Mouse (Mus musculus) left cerebral cortex, postnatal 10 days (tissue): ENCODE measurements around the gene Trmt10a. TPM values are rescaled to one million over a fixed set of nuclear protein-coding genes. Genes with fewer than 3 reads are reported as not detected.
"Not testable (repeated sequence)": the region's sequence is repeated elsewhere in the genome, so short reads cannot be mapped to it uniquely, and the experiment has no call there.

Source experiments
- DNase-seq, 2 experiments: peaks; one replicate each; pipeline ENCODE4 v3.0.0; 2021 to 2022; ENCODE audit warnings: low spot score in 2 of 2, mixed read lengths in 1 of 2; ENCODE audit errors: extremely low spot score in 1 of 2
- intact Hi-C: fragments of 180-260 bp; cut with DNase I; formaldehyde crosslinking; loops from one replicate; pipeline ENCODE4 v1.15.1; 2025
- total RNA-seq, 2 experiments: library from RNA; stranded (reverse); gene quantifications; 2 replicates each; pipeline ENCODE4 v1.2.3; 2021

The Trmt10a gene
- total RNA-seq, 2 experiments from 2014 or later, result 4.1 to 7.7 TPM

DNA sequence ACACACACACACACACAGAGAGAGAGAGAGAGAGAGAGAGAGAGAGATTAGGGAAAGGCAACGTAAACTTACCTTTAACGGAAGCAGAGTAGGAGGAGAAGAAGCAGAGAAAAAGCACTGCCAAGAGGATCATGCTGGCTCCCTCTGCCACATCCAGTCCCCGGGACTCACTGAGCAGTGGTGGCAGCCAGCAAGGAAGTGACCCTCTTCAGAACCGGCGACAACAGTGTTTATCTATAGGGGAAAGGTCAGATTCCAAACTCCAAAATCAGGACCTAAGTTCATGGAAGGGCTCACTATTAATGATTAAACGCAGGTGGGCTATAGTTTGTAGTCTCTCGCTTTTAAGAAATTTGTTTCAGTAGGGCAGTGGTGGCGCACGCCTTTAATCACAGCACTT, 12.1 kb upstream of the Trmt10a start:
- intact Hi-C loops, result no loop called here
- DNase-seq, result no peak

DNA sequence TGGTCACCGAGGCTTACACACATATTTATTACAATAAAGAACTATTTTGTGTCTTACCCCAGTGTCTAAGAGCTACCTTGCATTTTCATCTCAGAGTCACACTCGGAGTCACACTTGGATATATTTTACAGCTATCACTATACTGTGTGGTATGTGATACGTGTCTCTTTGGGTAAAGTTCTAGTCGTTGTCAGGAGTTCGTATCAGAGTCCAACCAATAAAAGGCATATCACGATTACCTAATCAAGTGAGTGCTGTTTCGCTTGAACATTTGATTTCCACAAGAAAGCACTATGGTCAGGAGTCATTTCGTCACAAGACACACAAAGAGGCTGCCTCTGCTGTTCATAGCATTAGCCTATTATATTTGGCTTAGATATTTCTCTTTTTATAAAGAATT, 9.8 kb upstream of the Trmt10a start:
- intact Hi-C loops, result no loop called here
- DNase-seq, result no peak

DNA sequence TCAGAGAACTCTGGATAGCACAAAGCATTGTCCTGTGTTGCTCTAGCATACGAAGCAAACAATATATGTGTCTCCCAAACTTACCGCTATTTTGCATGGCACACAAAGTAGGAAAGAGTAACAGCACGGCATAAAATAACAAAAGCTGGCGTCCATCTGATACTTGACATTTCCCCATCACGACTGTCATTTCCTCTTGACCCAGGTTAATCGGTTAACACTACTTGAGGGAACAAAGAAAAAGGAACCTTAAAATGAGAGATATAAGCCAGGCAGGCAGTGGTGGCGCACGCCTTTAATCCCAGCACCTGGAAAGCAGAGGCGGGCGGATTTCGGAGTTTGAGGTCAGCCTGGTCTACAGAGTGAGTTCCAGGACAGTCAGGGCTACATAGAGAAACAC, 9.3 kb upstream of the Trmt10a start:
- intact Hi-C loops, result no loop called here
- DNase-seq, result no peak

DNA sequence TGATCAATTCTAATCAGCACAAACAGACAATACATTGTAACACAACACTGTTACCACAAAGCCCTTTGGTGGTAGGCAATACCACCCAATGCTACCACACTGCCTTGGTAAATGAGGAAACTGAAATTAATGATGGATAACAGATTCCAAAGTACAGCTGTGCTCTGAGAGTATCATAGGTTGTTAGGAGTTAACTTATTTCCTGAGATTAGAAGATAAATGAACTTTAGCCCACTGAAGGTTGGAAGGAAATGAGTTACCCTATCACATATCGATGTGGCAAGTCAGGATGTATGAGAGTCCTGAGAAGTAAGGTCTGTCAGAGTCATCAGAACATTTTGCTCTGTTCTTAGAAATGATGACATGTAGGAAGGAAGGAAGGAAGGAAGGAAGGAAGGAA, 8.7 kb upstream of the Trmt10a start:
- intact Hi-C loops, result no loop called here
- no peak for DNase-seq

DNA sequence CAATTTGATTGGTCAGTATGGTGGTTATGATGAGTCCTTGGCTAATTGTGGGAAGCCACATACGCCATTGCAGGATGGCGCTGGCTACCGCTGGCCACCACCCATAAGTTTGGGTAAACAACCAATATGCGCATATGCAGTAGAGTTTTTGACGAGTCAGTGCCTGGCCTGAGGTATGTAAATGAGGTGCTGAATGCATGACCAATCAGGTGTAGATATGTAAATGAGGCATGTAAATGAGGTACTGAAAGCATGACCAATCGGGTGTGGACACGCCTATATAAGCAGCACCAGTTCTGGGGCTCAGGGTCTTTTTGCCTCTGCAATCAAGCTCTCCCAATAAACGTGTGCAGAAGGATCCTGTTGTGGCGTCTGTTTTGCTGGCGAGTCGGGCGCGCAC, 5.1 kb upstream of the Trmt10a start:
- intact Hi-C loops, DNase-seq: not testable (repeated sequence)

DNA sequence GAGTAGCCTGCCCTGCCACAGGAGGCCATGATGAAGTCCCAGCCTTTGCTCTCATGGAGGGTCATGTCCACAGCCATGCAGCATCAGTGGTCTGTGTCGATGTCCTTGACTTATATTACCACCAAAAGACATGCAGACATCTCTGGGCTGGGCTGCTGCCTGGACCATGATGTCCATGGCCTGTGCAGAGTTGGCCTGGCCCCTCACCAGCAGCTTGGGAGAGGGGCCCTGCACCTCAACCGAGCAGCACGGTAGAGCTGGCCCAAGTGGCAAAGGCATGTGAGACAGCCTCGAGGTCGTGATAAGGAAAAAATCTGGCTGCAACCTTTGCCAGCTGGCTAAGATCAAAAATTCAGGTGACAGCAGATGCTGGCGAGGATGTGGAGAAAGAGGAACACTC, 3.6 kb upstream of the Trmt10a start:
- DNase-seq, result no peak
- intact Hi-C loops, result loop anchor here (5.0 kb wide), 2 partner anchors 62 to 147 kb away; no protein-coding TSS in a partner anchor

DNA sequence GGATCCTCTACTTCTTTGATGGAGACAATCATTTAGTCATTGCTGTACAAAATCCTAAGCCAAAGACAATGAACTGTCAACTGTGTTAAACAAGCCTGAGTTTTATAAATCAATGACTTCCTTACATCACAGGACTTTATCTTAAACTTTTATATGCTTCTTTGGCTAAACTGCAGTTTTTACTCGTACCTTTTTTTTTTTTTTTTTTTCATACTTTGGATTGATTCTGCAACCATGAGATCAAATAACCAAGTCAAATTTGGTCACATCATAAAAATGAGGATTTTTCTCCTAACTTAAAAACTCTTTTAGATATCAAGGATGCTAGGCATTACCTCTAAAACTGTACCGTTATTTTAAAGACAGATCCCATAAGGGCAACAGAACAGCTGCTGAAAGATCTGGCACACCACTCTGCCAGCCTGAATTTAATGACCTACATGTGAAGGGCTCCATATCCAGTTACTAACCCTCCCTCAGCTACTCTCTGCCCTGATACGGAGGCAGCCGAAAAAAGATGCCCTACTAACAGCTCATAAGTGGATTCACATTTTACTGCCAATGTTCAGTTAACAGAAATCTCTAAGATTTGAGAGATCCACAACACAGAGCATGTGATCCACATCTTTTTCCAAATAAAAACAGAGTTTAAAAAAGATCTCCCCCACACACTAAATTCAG, 1.1 kb upstream of the Trmt10a start:
- intact Hi-C loops, result loop anchor here (5.0 kb wide), 2 partner anchors 65 to 150 kb away; no protein-coding TSS in a partner anchor
- no peak for DNase-seq

DNA sequence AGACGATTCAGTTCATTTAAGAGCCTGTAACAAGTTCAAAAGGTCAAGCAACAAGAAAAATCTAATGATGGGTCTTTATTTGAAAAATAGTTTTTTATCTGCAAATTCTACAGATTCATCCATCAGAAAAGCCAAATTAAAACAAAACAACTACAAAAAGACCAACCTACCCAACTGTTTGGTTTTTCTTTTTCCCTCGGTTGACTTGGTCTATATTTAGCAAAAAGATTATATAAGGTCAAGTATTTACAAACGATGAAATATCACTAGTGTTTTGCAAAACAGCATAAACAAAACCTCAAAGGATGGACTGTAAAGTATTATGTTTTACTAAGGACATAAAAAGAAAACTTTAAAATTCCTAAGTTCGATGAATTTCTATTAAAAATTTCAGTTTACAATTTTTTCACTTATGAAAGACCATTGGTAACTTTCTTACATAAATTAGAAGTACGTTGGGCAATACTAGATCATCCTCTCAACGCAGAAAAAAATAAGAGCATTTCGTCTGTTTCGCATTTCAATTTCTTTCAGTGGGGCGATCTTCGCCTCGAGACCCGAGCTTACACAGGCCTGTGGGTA, 424 bp upstream of the Trmt10a start:
- DNase-seq, result no peak
- intact Hi-C loops, result loop anchor here (5.0 kb wide), 2 partner anchors 66 to 151 kb away; no protein-coding TSS in a partner anchor

DNA sequence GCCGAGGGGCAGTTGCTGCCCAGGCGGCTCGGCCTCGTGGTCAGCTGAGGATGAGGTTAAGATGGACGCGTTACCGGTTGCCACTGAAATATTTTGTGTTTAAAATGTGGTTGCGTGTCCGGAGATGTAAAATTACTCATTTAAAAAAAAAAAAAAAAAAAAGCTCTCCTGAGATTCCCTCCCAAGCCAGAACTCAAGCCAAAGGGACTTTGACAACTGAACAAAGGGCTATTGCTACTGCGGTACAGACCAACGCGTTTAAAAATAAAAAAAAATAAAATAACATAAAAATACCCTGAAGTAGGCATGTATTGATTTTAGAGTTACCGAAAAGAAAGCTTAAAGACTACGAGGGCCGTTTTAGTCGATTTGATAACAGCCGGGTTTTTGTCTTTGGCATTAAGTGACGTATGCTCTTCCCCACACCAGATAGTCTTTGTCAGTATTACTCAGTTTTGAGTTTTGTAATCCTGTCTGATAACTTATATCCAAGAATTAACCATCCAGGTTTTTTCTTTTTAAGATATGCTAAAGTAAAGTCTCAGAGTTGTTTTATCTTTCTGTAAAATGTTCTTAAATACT, 903 bp downstream of the Trmt10a start:
- intact Hi-C loops, result loop anchor here (2.0 to 5.0 kb wide), 3 partner anchors 67 to 279 kb away; partner anchors contain the start of gene H2afz

DNA sequence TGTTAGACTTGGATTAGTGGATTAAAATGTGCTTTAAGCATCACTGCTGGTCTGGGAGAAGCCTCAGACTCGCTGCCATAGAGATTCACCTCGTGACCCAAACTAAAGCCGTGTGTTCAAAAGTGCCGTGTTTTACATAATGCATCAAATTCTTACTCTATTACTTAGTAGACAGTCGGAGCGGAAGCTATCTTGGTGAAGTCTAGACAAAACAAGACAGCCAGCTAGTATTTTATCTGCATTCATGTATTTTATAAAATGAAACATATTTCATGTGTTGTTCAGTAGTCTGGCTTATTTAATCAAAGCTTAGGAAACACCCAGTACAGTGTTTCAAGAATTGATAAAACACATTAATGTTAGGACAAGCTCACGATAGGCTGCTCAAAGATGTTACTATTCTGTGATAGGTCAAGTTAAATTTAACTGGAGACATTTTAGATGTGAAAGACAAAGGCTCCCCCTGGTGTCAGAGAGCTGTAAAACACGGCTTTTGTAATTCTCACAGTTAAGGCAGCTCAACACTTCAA, 1.5 kb downstream of the Trmt10a start, which contains the start of gene Mttp:
TSS of gene Mttp (minus strand) at position 327 of the 530 bp plus-strand sequence.
- intact Hi-C loops, result loop anchor here (2.0 to 5.0 kb wide), 5 partner anchors 67 to 362 kb away; partner anchors contain the start of gene H2afz
- DNase-seq, result peak; percentile 75 to 85

More for the DNA sequence above, 903 bp downstream of the Trmt10a start:
- DNase-seq, result no peak

DNA sequence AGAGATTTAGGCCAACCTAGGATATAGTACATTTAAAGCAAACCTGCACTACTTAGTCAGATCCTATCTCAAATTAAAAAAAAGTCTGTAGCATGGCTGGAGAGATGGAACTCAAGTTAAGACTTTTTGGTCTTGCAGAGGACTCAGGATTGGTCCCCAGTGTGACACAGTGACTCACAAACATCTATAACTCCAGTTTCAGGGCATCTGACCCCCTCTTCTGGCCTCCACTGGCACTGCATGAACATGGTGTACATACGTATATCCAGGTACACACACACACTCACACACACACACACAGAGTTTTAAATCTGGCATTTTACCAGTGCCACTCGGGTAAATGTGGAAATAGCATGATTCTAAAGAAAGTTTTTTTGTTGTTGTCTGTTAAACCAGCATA, 5.6 kb downstream of the Trmt10a start:
- intact Hi-C loops, result loop anchor here (5.0 kb wide), 2 partner anchors 212 to 367 kb away; no protein-coding TSS in a partner anchor
- DNase-seq, result no peak

DNA sequence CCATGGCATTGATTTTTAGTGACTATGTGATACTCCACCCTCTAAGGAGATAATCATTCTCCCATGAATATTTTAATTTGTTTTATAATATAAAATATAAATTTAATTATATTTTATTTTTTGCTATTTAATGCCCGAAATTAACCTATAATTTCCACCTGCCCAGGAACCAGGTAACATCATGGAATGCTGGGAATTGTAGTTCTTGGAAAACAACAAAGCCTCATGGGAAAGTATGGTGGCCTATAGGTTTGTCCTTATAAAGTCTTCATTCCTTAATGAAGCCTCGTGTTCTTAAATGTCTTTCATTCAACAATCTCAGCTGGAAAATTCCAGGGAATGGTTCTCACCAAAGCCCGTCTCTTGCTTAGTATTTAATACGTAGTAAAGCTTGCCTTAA, 11.8 kb downstream of the Trmt10a start:
- intact Hi-C loops, result no loop called here
- no peak for DNase-seq

DNA sequence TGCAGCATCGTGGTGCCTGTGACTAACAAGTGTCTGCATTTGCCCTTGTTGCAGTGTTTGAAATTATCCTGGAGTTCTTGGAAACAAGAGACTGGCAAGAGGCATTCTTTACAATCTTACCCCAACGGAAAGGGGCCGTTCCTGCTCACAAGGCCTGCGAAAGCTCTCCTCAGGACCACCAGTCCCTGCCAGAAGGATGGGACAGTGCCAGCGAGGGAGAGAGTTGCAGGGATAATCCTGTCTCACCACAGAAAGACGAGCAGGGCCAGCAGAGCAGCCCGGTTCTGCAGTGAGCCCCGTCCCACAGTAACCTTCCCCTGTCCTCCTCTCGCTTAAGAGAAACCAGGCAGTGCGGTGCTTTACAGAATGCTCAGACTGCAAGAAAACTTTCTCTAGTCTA, 13.4 kb downstream of the Trmt10a start:
- intact Hi-C loops, result no loop called here
- DNase-seq, result no peak

DNA sequence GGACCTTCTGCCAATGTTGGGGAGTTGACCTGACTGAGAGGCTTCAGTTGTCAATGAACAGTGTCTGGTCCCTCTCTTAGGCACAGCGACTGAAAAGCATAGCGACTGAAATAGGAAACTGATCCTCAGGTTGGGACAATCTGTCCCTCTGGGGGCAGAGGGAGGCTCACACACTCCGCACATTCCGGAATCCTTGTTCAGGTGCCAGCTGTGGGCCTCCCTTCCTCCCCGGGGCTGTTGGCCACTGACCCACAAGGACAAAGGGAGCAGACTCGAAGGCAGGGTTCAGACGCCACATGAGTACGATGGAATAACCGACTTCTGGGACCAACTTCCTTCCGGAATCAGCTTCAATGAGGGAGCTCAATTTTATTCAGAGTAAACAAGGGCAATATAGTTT, 18.4 kb downstream of the Trmt10a start:
- no peak for DNase-seq
- intact Hi-C loops, result no loop called here

DNA sequence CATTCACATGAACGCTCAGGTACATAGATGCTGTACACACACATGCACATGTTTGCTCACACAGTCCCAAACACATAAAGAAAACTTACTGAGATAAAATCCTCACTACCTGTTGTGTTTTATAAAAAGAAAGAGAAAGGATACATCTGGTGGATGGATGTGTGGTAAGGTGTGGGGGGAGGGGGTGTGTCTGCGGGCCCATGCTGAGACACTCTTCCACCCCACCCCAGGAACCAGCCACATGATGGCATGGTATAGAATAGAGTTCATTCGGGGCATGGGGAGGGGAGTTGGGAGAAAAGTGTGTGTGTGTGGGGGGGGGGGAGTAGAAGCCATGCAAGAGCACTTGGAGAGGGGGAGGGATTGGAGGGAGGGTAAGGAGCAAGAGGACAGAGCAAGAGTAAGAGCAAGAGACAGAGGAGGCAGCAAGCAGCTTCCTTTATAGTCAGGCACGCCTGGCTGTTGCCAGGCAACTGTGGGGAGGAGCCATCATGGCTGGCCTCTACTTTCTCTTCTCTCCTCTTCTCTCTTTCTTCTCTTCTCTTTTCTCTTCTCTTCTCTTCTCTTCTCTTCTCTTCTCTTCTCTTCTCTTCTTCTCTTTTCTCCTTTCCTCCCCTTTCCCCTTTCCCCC, 19.4 kb downstream of the Trmt10a start:
- intact Hi-C loops, result no loop called here
- DNase-seq, result no peak

DNA sequence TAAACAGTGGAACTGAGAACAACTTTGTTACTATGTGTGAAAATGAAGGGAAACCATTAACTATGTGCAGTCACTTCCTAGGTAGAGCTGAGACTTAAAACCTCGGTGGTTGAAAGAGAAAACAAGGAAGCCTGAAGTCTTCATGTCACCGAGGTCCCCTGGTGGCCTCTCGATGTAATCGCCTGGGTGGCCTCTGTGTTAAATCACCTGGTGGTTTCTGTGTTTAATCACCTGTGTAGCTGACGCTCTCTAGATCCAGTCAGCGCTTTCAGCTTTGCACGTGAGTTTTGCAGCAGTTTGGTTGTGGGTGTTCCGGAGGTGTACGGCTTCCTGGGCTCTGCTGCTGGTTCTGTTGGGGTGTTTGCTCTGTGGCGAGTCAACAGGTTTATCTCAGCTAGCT, 30.0 kb downstream of the Trmt10a start:
- DNase-seq, result no peak
- intact Hi-C loops, result no loop called here

DNA sequence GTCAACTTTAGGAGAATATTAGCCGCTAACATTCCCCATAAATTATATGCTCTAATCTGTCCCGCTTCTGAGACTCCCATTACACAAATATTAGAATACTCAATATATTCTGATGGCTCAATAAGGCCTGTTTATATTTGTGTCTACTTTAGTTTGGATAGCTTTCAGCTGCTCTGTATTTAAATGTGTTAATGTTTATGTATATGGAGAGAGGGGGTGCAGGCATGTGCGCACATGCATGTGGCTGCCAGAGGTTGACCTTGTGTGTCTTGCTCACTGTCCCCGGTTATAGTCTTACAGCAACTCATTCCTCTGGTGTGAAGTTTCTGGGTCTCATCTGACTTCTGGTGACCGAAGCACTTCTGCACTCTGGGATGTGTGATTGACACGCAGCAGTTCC, 32.3 kb downstream of the Trmt10a start:
- intact Hi-C loops, result no loop called here
- DNase-seq, result no peak

DNA sequence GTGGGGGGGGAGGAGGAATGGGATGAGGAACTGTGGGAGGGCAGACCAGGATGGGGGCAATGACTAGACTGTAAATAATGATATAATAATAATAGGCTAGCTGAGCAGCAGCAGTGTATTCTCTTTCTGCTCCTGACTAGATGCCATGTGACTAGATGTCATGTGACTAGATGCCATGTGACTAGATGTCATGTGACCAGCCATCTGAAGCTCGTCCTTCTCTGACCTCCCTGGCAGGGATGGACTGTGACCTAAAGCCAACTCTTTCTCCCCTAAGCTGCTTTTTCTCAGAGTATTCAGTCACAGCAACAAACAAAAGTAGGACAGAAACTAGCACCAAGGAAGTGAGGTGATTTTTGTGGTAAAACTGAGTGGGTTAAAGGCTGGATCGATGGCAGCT, 38.8 kb downstream of the Trmt10a start:
- no peak for DNase-seq
- intact Hi-C loops, result no loop called here

DNA sequence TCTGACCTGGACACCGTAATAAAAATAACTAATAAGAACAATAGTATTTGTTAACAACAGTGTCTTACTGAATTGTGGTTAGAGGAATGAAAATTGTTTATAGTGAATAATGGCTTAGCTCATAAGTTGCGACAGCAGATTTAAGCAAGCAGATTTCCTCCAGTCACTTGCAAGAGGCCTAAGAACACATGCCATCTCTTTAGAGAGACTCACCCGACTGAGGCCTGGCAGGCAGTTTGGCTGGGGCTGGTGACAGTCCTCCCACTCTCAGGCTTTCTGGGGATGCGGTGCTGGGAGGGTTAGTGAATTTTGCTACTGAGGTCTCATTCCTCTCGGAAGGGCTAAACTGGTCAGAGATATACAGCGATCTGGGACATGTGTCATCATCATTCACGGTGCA, 40.1 kb downstream of the Trmt10a start:
- intact Hi-C loops, result no loop called here

More for the DNA sequence above, 40.1 kb downstream of the Trmt10a start:
- DNase-seq, result no peak
